Mouse (Mus musculus): Measurements from ENCODE around the gene Pheta1.

DNA sequence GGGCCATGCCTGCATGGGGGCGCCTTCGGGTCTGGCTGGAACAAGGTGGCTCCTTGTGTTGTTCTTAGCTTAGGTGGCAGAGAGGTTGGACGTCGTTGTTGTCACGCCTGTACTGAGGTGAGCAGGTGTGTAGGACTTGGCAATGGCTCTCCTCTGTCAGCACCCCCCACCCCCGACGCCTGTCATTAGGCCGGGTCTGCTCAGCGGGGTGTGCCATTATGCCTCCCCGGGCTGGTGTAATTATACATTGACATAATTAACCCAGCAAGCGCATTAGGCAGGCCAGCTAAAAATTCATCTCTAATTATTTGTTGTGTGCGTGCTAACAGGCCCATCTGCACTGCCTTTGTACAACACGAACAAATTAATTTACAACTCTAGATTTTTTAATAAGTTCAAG lies 40.6 kb downstream of the Pheta1 start:
- no peak for TF ChIP-seq CTCF (IDR thresholded peaks at IDR 0.05; ENCODE audit: extremely low read depth, insufficient read depth, low read length)
- no peak for TF ChIP-seq POLR2A (IDR thresholded peaks at IDR 0.05; ENCODE audit: extremely low read depth, insufficient read depth, low read length)

Data from cortical plate, adult 2 months (tissue).